Mouse (Mus musculus) lung, postnatal 25 days (tissue): ENCODE data around the gene Clcn2.
A peak's percentile ranks its signal among the peaks of the same experiment; 100 is the strongest.

Experiments
- DNase-seq: peaks from one replicate; pipeline ENCODE4 v3.0.0; 2022; ENCODE audit warnings: low spot score

Clcn2 gene

DNA sequence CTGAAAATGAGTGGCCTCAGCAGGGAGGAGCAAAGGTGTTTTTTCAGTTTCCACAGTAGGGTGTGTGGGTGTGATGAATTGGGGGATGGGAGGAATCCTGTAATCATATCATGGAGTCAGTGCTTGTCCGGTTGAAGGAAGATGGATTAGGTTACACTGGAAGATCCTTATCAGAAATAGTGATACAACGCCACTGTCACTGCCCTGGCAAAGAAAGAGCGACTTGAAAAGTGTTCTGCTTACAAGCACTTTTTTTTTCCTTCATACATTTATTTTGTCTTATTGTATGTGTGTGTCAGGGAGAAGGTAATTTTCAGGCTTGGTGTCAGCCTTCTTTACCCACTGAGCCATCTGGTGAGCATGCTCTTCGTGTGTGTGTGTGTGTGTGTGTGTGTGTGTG is 5.2 kb upstream of the Clcn2 start:
- no peak for DNase-seq

DNA sequence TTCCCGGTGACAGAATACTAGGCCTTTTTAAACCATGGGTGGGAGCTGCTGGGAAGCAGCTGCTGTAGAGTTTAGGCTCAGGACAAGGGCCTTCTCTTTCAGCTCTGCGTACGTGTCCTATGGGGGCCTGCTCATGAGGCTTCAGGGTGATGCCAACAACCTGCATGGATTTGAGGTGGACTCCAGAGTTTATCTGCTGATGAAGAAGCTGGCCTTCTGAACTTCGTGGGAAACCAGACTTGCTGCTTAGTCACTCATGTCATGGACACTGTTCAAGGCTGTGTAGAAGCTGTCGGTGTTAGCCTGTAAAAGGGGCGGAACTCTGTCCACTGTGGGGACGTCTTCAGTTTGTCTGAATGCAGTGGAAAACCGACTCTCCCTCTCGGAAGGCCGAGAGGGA is 4.3 kb upstream of the Clcn2 start:
- no peak for DNase-seq

DNA sequence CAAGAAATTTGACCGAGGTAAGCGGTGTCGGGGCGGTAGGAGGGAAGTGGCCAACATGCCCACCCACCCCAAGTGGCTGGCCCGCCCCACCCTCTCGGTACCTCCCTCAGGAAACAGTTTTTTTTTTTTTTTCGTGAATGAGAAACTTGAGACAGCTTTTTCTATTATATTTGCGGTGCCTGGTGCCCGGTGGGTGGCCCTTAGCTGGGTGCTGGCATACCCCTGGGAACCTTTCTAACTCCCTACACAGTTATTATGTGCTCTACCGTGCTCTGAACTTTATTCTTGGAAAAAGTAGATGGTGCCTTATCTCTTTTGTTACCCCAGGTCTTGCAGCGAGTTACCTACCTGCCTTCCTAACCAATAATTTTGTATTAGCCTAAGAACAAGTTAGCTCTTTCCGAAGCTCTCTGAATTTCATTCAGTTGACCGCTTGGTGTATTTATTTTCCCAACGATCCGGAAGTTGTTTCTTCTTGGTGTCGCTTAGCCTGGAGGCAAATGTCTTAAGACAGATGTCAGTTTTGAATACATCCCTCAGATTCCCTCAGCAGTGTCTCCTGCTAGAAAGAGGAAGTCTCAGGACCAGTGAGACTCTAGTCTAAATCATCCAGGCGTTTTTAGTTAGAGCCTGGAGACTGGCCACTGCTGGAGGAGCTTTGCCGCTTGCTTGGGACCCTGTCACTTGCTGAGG is 578 bp upstream of the Clcn2 start:
- no peak for DNase-seq

DNA sequence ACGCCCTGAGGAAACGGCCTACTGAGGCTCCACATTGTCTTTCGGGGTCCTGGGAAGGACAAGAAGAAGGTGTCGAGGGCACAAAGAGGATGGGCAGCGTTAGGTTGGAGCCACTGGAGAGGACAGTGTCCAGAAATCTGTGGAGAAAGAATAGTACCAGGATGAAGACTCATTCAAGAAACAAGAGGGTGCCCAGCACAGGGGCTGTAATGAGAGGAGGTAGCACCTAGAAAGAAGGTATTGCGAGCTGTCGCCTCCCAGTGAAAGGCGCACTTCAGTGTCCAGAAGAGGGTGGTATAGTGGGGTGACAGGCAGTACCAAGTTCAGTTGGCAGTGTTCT is 735 bp downstream of the Clcn2 start:
- no peak for DNase-seq

DNA sequence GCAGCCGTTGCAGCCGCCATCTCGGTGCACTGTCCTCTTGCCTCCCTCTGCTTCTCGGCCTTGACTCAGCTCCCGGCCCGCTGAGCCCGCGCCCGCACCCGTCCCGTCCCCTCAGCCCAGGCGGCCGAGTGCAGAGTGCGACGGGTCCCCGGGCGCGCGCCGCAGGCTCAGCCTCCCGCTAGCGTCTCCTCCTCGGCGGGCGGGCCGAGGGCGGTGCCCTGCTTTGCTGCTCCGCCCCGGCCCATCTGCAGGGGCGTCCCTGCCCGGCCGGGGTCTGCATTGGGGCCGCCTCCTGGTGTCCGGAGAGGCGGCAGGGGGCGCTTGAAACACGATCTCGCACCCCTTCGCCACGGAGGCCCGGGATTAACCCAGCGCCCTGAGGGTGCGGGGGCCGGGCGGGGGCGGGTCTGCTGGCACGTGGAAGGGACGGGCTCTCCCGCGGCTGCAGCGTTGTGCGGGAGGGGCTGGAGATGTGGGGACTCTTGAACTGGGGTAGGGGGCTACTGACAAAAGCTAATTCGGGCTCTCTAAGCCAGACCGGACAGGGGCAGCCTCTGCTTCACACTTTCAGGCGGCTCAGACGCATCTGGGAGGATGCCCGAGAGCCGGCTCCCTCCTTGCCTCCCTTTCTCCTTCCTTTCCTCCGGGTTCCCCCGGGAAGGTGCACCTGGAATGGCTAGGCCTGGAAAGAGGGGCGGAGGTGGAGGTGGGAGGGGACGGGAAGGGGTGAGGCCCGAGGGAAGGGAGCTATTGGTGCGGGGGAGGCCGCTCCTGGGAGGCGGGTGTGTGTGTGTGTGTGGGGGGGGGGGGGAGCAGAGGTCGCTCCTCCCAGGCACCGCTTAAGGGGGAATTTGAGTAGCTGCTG is 1.3 kb downstream of the Clcn2 start:
- peak; percentile 70 for DNase-seq

DNA sequence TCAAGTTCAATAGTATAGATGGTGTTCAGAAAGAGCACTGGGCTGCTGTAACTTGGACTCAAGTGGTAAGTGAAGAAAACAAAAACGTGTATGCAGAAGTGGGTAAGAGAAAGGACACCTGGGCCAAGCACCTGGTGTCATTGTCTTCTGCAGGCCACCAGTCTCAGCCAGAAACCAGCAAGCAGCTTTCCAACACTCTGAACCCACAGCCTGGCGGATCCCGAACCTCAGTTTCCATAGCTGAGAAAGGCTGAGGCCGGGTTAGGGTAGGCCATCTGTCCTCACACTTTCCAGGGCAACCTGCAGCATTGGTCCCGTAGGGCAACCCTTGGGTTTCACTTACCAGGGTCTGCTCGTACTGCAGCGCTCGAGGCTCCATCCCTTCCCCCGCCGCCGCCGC is 2.0 kb downstream of the Clcn2 start:
- no peak for DNase-seq

DNA sequence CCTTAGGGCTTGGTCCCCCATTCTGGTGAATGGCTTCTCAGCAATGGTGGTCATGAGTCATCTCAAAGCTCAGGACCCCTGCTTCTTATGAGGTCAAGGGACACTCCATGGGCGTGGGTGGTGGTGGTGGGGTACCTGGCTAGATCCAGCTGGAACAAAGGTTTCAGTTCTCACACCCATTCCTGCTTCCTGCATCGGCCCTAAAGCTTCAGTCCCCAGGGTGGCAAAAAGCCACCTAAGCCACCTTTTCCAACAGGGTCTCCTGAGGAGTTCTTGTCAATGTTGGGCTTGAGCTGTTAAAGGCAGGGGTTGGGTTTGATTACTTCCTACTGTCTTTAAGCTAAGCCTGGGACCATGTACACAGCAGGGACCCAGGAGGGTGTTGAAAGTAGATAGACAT is 2.4 kb downstream of the Clcn2 start:
- DNase-seq: no peak

DNA sequence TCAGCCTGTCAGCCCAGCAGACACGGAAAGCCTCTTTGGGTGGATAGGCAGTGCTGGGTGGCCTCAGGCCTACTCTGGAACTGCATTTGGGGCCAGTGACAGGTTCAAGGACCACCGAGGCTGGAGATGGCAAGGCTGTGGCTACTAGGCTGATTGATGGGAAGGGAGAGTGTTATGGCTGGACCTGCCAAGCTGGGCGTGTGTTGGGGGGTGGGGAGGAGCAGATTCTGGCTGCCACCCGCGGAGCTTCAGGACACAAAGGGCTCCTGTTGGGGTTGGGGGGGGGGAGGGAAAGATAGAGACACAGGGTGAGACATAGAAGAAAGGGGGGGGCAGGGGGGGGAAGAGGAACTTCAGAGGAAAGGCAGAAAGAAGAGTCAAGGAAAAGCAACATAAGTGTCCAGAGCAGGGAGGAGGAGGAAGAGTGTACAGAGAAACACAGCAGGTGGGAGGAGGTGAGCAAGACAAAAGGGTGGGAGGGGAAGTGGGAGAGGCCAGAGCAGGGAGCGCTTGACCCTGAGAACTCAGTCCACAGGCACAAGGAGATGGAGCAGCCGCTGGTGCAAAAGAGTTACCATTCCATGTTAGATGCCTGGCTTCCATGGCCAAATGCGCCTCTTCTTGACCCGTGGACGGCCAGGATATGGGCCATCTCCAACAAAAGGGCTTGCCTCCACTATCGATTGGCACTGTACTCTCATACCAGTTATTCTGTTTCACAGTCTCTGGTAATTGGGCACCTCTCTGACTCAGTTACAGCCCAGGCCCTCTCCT is 3.1 kb downstream of the Clcn2 start:
- DNase-seq: no peak

DNA sequence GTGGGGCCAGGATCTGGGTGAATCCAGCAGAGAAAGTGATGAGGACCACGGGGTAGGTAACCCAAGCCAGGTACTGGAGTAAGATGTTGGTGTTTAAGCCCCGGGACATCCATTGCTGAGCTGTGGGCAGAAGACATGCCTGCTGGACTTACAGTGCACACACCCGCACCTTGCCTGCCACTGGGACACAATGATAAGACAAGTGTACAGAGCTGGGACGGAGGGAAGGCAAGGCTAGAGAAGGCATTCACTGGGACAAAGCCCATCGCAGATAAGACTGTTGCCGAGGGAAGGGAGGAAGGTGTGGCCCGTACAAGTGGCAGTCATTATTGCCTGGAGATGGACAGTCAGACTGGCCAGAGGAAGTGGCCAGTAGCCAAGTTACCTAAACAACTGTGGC is 4.7 kb downstream of the Clcn2 start:
- no peak for DNase-seq

DNA sequence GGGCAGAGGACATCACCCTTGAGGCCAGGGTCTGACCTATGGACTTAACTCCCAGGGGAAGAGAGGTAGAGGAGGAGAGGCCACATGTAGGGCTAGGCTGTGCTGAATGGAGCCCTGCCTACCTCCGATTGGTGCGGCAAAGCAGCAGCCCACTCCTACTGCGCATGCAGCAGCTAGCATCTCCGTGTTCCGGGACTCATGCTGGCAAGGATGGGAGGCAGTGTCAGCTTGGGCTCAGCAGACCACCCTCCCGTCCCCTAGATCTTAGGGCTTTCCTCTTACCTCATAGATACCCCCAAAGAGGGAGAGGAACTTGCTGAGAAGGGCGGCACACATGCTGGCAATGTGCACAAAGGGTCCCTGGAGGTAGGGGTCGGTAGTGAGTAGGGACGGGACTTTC is 5.4 kb downstream of the Clcn2 start:
- no peak for DNase-seq

DNA sequence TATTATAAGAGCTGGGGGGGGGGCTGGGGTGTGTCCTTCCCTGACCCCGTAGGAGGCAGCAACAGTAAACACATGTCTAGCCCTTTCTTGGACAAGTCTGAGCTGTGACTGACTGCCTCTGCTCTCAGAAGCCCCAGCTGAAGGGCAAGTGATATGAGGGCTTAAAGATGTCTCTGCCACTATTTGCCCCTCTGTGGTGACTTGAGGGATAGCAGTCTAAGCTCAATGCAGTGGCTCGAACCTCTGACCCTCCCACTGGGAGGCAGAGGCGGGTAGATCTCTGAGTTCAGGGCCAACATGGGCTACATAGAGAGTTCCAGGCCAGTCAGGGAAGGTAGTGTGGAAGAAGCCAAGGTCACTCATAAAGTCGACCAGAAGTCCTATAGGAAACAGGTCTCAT is 6.7 kb downstream of the Clcn2 start:
- no peak for DNase-seq

DNA sequence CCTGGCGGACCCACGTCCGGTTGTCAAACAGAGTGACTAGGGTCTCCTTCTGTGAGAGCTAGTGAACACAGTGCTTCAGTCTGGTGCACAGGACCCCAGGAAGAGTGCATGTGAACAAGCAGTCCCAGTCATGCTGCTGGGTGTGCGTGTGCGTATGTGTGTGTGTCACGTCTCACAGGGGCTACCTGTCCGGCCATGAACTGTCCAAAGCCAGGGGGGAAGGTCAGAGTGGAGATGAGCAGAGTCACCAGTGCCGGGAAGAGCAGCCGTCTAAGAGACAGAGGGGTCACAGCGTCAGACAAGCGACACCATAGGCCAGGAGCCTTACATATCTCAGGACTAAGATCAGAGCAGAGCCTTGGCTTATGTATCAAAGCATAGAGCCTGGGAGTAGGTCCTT is 7.2 kb downstream of the Clcn2 start:
- DNase-seq: no peak

DNA sequence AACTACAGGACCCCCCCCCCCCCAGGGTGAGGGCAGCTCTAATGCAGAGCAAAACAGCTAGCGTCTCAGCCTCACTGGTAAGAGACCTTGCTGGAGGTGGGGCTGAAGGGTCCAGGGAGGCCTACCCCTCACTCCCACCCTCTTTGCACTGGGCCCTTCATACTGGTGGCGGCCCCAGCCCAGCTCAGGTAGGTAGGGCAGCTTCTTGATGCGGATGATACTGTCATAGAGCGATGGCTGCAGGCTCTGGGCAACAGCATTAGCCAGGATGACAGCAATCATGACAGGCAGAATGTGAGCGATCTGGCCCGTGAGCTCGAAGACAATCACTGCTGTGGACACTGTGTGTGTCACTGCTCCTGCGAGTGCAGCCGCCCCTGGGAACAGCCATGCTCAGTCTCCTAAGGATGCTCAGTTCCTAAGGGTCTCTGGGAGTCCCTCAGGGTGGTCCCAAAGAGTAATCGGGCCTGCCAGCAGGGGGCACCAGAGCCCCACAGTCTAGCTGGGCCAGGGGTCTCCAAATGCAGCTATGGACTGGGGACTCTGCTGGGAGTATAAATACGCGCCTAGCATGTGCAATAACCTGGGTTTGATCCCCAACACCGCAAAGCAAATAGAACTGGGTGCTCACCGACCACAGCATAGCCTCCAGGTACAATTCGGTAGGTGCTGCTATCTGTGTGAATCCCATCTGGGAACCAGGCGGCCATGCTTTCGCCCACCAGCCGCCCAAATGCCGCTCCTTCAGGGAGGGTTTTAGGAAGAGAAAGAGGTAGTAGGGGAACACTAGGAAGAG is 8.4 kb downstream of the Clcn2 start:
- DNase-seq: no peak

DNA sequence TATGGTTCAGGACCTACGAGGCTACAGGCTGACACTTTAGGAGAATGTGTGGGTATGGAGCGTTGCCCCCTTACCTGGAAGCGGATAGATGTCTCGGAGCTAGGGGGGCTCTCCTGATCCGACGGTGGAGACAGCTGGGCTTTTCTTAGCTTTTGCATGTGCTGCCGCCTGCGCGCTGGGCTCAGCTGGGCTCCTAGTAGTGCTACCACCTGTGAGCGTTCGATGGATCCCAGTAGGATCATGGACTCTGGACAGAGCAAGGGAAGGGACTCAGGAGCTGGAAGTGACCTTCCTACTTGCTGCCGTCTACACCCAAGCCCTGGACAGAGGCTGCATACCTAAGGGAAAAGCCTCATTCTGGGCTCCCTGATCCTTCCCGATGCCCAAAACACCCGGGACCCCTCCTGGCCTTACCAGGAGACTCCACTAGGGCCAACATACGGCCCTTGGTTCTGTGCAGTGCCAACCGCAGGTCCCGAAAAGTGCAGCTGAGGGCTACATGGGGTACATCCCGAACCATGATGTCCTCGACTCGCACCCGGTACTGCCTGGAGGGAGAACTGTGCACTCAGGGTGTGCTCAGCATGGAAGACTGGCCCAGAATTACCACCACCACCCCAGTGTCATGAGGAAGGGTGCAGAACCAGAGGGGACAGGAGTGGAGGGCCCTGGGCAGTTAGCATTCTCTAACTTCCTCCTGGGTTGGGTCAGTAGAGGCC is 9.2 kb downstream of the Clcn2 start:
- DNase-seq: no peak

DNA sequence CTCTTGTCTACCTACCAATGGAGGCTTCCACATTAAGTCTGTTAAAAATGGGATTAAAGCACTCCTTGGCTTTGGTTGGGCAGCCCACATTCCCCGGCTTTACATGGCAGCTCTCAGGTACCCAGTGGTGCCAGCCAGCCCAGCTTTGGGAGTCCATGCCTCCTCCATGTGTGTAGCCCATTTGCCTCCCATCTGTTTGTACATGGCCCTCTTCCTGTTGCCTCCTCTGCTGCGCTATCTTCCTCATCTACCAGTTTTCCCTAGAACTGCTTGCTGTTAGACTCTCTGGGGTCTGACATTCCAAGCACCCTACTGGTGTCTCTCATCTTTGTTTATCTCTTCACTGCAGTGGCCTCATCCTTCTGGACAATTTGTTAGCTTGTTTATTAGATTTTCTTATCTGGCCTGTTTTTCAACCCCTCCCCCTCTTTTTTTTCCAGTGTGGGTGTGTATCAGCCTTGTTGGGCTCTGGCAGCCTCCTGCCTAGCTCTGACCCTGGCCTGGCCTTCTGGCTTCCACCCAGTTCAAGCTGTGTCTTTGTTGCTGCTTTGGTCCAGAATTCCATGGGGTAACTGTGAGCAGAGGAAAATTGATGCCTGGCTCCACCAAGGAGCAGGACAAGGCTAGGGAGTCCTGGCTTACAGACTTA is 11.0 kb downstream of the Clcn2 start:
- no peak for DNase-seq

DNA sequence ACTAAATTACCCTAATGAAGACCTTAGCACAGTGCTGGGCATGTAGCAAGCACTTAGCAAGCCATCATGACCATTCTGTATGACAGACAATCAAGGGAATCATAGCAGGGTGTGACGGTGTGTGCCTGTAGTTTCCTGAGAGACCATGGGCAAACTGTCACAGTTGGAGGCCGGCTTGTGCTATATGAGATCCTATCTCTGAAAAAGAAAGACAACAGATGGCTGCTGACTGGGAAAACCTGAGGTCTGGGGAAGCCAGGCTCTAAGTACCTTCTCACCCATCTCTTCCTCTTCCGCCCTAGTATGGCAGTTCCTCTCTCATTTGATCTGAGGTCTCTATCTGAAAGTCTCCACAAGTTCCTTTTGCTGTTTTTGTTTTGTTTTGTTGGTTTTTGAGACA is 11.8 kb downstream of the Clcn2 start:
- DNase-seq: no peak

DNA sequence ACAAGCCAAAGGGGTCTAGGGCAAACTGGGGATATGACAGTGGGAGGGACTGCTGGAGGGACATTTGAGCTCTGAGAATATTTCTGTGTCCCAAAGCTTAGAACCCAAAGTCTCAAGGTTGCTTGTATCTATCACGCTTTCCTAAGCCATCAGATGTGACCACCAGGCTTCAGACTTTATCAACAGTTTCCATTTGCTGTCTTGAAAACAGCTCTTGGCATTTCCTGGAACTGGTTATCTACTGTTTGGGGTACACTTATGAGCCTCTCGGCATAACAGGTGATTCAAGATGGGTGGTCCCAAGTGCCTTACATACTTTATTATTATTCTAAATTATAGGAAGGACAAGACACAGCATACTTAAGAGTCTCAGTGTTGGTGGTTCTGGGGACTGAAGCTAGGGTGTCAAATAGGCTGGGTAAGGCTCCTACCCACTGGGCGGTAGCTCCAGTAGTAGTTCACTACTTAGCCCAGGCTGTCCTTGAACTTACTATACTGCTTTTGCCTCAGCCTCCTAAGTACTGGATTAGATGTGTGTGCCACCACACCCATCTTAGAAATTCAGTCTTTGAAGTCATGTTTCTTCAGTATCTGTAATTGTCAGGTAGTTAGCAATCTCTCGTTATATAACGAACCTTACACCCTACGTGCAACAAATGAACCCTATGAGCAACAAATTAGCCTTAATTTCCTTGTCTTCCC is 13.7 kb downstream of the Clcn2 start:
- DNase-seq: no peak

DNA sequence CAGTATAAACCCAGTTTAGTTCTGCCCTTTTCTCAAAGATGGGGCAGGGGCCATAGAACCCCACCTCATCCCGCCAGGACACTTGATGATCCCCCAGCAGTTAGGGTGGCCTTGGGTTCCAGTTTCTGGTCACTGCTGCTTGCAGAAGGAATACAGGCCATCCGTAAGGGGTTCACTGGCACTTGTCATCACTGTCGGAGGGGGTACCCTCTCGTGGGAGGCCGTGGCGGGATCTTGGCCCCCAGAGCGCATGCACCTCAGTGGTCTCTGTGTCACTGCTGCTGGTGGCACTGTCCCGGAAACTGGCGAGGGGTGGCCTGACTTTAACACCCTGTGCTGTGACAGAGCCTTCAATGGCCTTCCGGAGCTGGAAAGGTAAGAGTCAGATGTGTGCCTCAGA is 14.5 kb downstream of the Clcn2 start:
- DNase-seq: no peak

DNA sequence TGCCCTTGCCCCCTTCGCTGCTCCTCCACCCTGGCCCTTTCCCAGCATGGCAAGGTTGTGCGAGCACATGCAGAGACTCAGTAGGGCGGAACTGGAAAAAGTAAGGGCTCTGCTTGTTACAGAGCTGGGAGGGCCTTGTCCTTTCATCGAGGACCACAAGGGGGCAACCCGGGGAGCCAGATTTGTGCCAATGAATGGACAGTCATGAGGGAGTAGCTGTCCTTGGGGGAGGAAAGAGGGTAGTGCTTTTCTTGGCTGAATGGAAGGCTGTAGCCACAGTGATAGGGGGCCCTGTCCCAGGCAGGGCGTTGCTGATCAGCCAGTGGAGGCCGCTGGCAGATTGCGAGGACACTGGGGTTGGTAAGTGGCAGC is 15.0 kb downstream of the Clcn2 start:
- peak; percentile 53 for DNase-seq

DNA sequence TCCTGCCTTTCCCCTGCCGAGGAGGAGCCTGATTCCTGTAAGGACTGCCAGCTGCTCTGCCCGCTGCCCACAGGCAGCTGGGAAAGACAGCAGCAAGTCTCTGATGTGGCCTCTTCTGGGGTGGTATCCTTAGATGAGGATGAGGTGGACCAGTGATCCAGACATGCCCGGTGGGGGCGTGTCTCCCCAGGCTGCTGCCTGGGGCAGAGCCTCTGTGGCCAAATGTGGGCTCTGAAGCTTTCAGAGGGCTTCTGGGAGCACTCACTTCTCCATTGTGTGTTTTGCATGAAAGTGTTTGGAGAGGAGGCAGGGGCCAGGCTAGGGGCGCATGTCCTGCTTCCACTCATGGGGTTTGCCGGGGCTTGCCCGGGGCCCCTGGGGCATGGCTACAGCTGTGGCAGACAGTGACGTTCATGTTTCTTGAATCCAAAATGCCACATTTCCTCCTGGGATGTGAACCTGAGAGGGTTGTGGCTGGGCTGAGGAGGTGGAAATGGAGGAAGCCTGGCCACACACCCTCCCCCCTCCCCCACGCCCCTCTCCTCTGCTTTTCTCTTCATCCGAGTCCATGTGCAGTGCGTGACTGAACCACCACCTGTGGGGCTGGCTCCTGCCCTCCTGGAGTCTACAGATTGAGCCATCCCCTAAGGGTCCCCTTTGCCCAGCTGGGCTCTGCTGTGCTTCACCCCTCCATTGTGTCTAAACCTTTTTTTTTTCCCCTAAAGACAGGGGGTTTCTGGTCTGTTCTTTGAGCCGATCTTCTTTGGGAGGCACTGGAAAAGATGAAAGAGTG is 15.6 kb downstream of the Clcn2 start:
- DNase-seq: no peak
